Mouse (Mus musculus): ENCODE results near the gene Prpf38a. TPM values are rescaled to one million over a fixed set of nuclear protein-coding genes. Genes with fewer than 3 reads are reported as not detected.

Gene Prpf38a
- polyA plus RNA-seq, 1 experiment = 31.8 TPM

GRCm38 (mm10) chr4:108565026-108565425 lies 14.1 kb downstream of the Prpf38a start:
- H3K27ac ChIP-seq (ENCODE audit: insufficient read depth, low read length) = no peak overlapping the region
- no peaks in the 10 kb centered on the region; the same call in 1 of the 2 replicates for H3K4me1 ChIP-seq (ENCODE audit: control insufficient read depth, insufficient read depth, low read length)
- 7% methylated on average over 1 of the region's 1 CpGs for WGBS
- DNase-seq = peak in 1 of 2 experiments; percentile 38
- no peaks in the 10 kb centered on the region for H3K27me3 ChIP-seq (ENCODE audit: control insufficient read depth, insufficient read depth, low read length)
- no peak overlapping the region for H3K4me3 ChIP-seq (replicated peaks; ENCODE audit: insufficient read depth, low read depth, low read length)
- no peak for TF ChIP-seq POLR2A (IDR thresholded peaks at IDR 0.05; ENCODE audit: borderline replicate concordance, insufficient read depth, low read length)
- no peak for TF ChIP-seq CTCF (IDR thresholded peaks at IDR 0.05; ENCODE audit: borderline replicate concordance, insufficient read depth, low read depth, low read length)

- Histone ChIP-seq H3K4me1 (ENCODE audit: control insufficient read depth, insufficient read depth, low read length) (no peaks in the 10 kb centered on the region), H3K27ac (ENCODE audit: insufficient read depth, low read length) (no peak overlapping the region), H3K27me3 (ENCODE audit: control insufficient read depth, insufficient read depth, low read length) (no peaks in the 10 kb centered on the region), H3K4me3 (replicated peaks; ENCODE audit: insufficient read depth, low read depth, low read length) (no peak overlapping the region)
- 92% methylated on average over 2 of the region's 2 CpGs for WGBS
- no peak for DNase-seq
- TF ChIP-seq POLR2A (IDR thresholded peaks at IDR 0.05; ENCODE audit: borderline replicate concordance, insufficient read depth, low read length) (no peak), CTCF (IDR thresholded peaks at IDR 0.05; ENCODE audit: borderline replicate concordance, insufficient read depth, low read depth, low read length) (no peak)
These were observed 39.4 kb downstream of the Prpf38a start for GRCm38 (mm10) chr4:108539701-108540100.

Other genes with a start within 250 kb of the Prpf38a start
- gene Shisal2a, start 196.0 kb downstream of the Prpf38a start, polyA plus RNA-seq (2012; rRNA removed) = 0.36 and 0.73 TPM in 2 replicates
- gene Gpx7, start 172.4 kb downstream of the Prpf38a start, polyA plus RNA-seq (2012; rRNA removed) = 7.0 and 8.3 TPM in 2 replicates
- gene Tut4, start 119.9 kb downstream of the Prpf38a start, polyA plus RNA-seq (2012; rRNA removed) = 76.7 and 87.0 TPM in 2 replicates
- gene Orc1, start 87 bp upstream of the Prpf38a start, polyA plus RNA-seq (2012; rRNA removed) = 0.11 and 0.18 TPM in 2 replicates
- gene Cc2d1b, start 40.6 kb upstream of the Prpf38a start, polyA plus RNA-seq (2012; rRNA removed) = 48.1 and 50.0 TPM in 2 replicates
- gene 3110021N24Rik, start 140.3 kb upstream of the Prpf38a start, polyA plus RNA-seq (2012; rRNA removed) = 0.84 and 0.97 TPM in 2 replicates
- gene Zfyve9, start 201.5 kb upstream of the Prpf38a start, polyA plus RNA-seq (2012; rRNA removed) = 37.7 and 41.2 TPM in 2 replicates